Mouse (Mus musculus) ES-E14 (cell line): ENCODE results near the gene Btrc. TPM values are rescaled to one million over a fixed set of nuclear protein-coding genes. Genes with fewer than 3 reads are reported as not detected.

Source experiments
- DNase-seq: peaks from one replicate; pipeline ENCODE4 v3.0.0-alpha.2; 2013; ENCODE audit warnings: low read depth, low spot score
- H3K27ac ChIP-seq: 2 replicates; pipeline ENCODE4 v1.5.1; 2012; ENCODE audit warnings: low read depth, mild to moderate bottlenecking, low read length, moderate library complexity, mixed read lengths; ENCODE audit not compliant: poor library complexity, insufficient read depth, severe bottlenecking
- H3K36me3 ChIP-seq: 2 replicates; pipeline ENCODE4 v1.6.1; 2012; ENCODE audit warnings: mild to moderate bottlenecking, low read length, moderate library complexity, mixed read lengths; ENCODE audit not compliant: control insufficient read depth, poor library complexity, insufficient read depth, severe bottlenecking
- H3K4me1 ChIP-seq, 2 experiments: fragments of 150-350 bp in 1 of 2; sonication (generic) in 1 of 2; 2 replicates each; pipeline ENCODE4 v1.6.1; 2012; ENCODE audit warnings: low read length in 2 of 2, mild to moderate bottlenecking in 1 of 2, mixed read lengths in 1 of 2; ENCODE audit not compliant: control insufficient read depth in 2 of 2, insufficient read depth in 2 of 2, poor library complexity in 1 of 2
- H3K4me3 ChIP-seq, 2 experiments: fragments of 150-350 bp in 1 of 2; sonication (generic) in 1 of 2; 2 replicates each; pipeline ENCODE4 v1.5.1; 2012; ENCODE audit warnings: low read length in 2 of 2, low read depth in 1 of 2, mild to moderate bottlenecking in 1 of 2, mixed read lengths in 1 of 2; ENCODE audit not compliant: insufficient read depth in 1 of 2, poor library complexity in 1 of 2, severe bottlenecking in 1 of 2
- H3K9ac ChIP-seq: 2 replicates; pipeline ENCODE4 v1.6.1; 2012; ENCODE audit warnings: low read depth, mild to moderate bottlenecking, low read length, mixed read lengths; ENCODE audit not compliant: poor library complexity, insufficient read depth, severe bottlenecking
- H3K9me3 ChIP-seq: fragments of 150-350 bp; sonication (generic); 2 replicates; pipeline ENCODE4 v1.6.1; 2012; ENCODE audit warnings: low read depth, mild to moderate bottlenecking, low read length; ENCODE audit not compliant: control insufficient read depth, insufficient read depth
- CHD2 ChIP-seq: IDR thresholded peaks from 2 replicates; pipeline ENCODE4 v1.6.1; 2014; ENCODE audit warnings: mild to moderate bottlenecking, low read depth, low read length, inconsistent platforms
- HCFC1 ChIP-seq: IDR thresholded peaks from 2 replicates; pipeline ENCODE4 v1.6.1; 2012; ENCODE audit warnings: low read length, inconsistent platforms, borderline replicate concordance; ENCODE audit not compliant: insufficient read depth
- MAFK ChIP-seq: IDR thresholded peaks from 2 replicates; pipeline ENCODE4 v1.6.1; 2014; ENCODE audit warnings: mild to moderate bottlenecking, low read depth, low read length, inconsistent platforms; ENCODE audit not compliant: insufficient read depth
- ZC3H11A ChIP-seq: IDR thresholded peaks from 2 replicates; pipeline ENCODE4 v1.6.1; 2012; ENCODE audit warnings: low read depth, mild to moderate bottlenecking, inconsistent platforms, low read length, borderline replicate concordance
- ZNF384 ChIP-seq: IDR thresholded peaks from 2 replicates; pipeline ENCODE4 v1.6.1; 2012; ENCODE audit warnings: low read depth, low read length, inconsistent platforms
- in situ Hi-C, 2 experiments: fragments of 600-800 bp; cut with MboI; formaldehyde crosslinking; loops; one replicate each; pipeline ENCODE4 v1.15.1; 2025; ENCODE audit warnings: low sequenced_read_pairs in 2 of 2, inconsistent platforms in 1 of 2; ENCODE audit not compliant: unreplicated experiment in 2 of 2
- total RNA-seq: library from RNA; depleted of rRNA; stranded (reverse); fragments of 300-350 nt; gene quantifications from 2 replicates; pipeline ENCODE4 v1.2.3, GENCODE M21; 2012

The Btrc gene
- total RNA-seq, 1 experiment, result 17.4 TPM

- no peak overlapping the region for H3K27ac ChIP-seq
- H3K9me3 ChIP-seq, result no peaks in the 10 kb centered on the region
- TF ChIP-seq MAFK (no peak), ZC3H11A (no peak), CHD2 (no peak), ZNF384 (no peak), HCFC1 (no peak)
- H3K4me1 ChIP-seq, result peaks cover 0 to 2% of the 10 kb centered on the region in 2 experiments; a peak in 1 of 4 replicates
- H3K4me3 ChIP-seq, result no peak overlapping the region
- DNase-seq, result no peak
- peaks cover 5% of the 10 kb centered on the region; the same call in 1 of the 2 replicates for H3K36me3 ChIP-seq
- no peak overlapping the region for H3K9ac ChIP-seq
- in situ Hi-C loops, result no loop called here
Observed at GRCm38 (mm10) chr19:45510680-45511079, 147.1 kb downstream of the Btrc start.

GRCm38 (mm10) chr19:45511406-45511805, 147.9 kb downstream of the Btrc start:
- Histone ChIP-seq H3K36me3 (peaks cover 7% of the 10 kb centered on the region; the same call in 1 of the 2 replicates), H3K4me1 (peaks cover 0 to 2% of the 10 kb centered on the region in 2 experiments; a peak in 1 of 4 replicates), H3K9ac (no peak overlapping the region), H3K9me3 (no peaks in the 10 kb centered on the region), H3K27ac (no peak overlapping the region), H3K4me3 (no peak overlapping the region)
- in situ Hi-C loops, result no loop called here
- no peak for DNase-seq
- TF ChIP-seq CHD2 (no peak), HCFC1 (no peak), ZC3H11A (no peak), ZNF384 (no peak), MAFK (no peak)

GRCm38 (mm10) chr19:45515341-45515740, 151.8 kb downstream of the Btrc start:
- Histone ChIP-seq H3K27ac (no peak overlapping the region), H3K9me3 (no peaks in the 10 kb centered on the region), H3K9ac (no peak overlapping the region), H3K4me1 (peaks cover 0 to 2% of the 10 kb centered on the region in 2 experiments; a peak in 1 of 4 replicates), H3K36me3 (peaks cover 7% of the 10 kb centered on the region; the same call in 1 of the 2 replicates), H3K4me3 (no peak overlapping the region)
- TF ChIP-seq ZNF384, result no peak
- TF ChIP-seq ZC3H11A, result no peak
- no peak for TF ChIP-seq MAFK
- no peak for TF ChIP-seq CHD2
- no peak for TF ChIP-seq HCFC1
- in situ Hi-C loops, result no loop called here
- DNase-seq, result no peak

GRCm38 (mm10) chr19:45516264-45516663, 152.7 kb downstream of the Btrc start:
- peaks cover 7% of the 10 kb centered on the region; the same call in 1 of the 2 replicates for H3K36me3 ChIP-seq
- no peaks in the 10 kb centered on the region for H3K4me1 ChIP-seq
- DNase-seq, result no peak
- H3K27ac ChIP-seq, result no peak overlapping the region
- no peak for TF ChIP-seq MAFK
- no peak for TF ChIP-seq ZNF384
- TF ChIP-seq ZC3H11A, result no peak
- no peak for TF ChIP-seq HCFC1
- TF ChIP-seq CHD2, result no peak
- no peak overlapping the region for H3K4me3 ChIP-seq
- H3K9me3 ChIP-seq, result no peaks in the 10 kb centered on the region
- in situ Hi-C loops, result no loop called here
- no peak overlapping the region for H3K9ac ChIP-seq

GRCm38 (mm10) chr19:45527382-45527781, 163.8 kb downstream of the Btrc start:
- no peaks in the 10 kb centered on the region for H3K9me3 ChIP-seq
- H3K4me1 ChIP-seq, result peaks cover 0 to 1% of the 10 kb centered on the region in 2 experiments; a peak in 1 of 4 replicates
- TF ChIP-seq CHD2, result no peak
- TF ChIP-seq ZC3H11A, result no peak
- no peak for TF ChIP-seq HCFC1
- TF ChIP-seq MAFK, result no peak
- no peak for TF ChIP-seq ZNF384
- H3K9ac ChIP-seq, result no peak overlapping the region
- H3K4me3 ChIP-seq, result no peak overlapping the region
- no peak overlapping the region for H3K27ac ChIP-seq
- in situ Hi-C loops, result no loop called here
- H3K36me3 ChIP-seq, result peaks cover 10% of the 10 kb centered on the region; the same call in 1 of the 2 replicates
- no peak for DNase-seq
